Mouse (Mus musculus) liver, embryonic 16.5 days (tissue): ENCODE measurements around the gene Hsd11b1. TPM values are rescaled to one million over a fixed set of nuclear protein-coding genes. Genes with fewer than 3 reads are reported as not detected.

Source experiments
- ATAC-seq: fragments of 200-750 bp; cut with Nextera tagmentation; 2 replicates; pipeline ENCODE4 v1.8.0; 2017; ENCODE audit warnings: low read depth, mild to moderate bottlenecking, moderate number of reproducible peaks, moderate library complexity
- H3K27ac ChIP-seq: fragments of 300-500 bp; sonication (generic); 2 replicates; pipeline ENCODE4 v1.5.1; 2014; ENCODE audit warnings: mild to moderate bottlenecking, low read length
- H3K27me3 ChIP-seq: fragments of 300-500 bp; sonication (generic); 2 replicates; pipeline ENCODE4 v1.6.1; 2014; ENCODE audit warnings: low read depth, low read length, mixed read lengths; ENCODE audit not compliant: control insufficient read depth, insufficient read depth
- H3K36me3 ChIP-seq: fragments of 300-500 bp; sonication (generic); 2 replicates; pipeline ENCODE4 v1.6.1; 2014; ENCODE audit warnings: mild to moderate bottlenecking; ENCODE audit not compliant: control insufficient read depth, insufficient read depth
- H3K4me1 ChIP-seq: fragments of 300-500 bp; sonication (generic); 2 replicates; pipeline ENCODE4 v1.6.1; 2014; ENCODE audit warnings: low read depth, low read length, mixed read lengths; ENCODE audit not compliant: control insufficient read depth
- H3K4me2 ChIP-seq: fragments of 300-500 bp; sonication (generic); 2 replicates; pipeline ENCODE4 v1.6.1; 2014; ENCODE audit warnings: low read depth, low read length, mixed read lengths
- H3K4me3 ChIP-seq: fragments of 300-500 bp; sonication (generic); 2 replicates; pipeline ENCODE4 v1.5.1; 2014; ENCODE audit warnings: low read depth, mild to moderate bottlenecking, low read length
- H3K9ac ChIP-seq: fragments of 300-500 bp; sonication (generic); 2 replicates; pipeline ENCODE4 v1.6.1; 2014; ENCODE audit warnings: low read depth, low read length
- H3K9me3 ChIP-seq: fragments of 300-500 bp; sonication (generic); replicated peaks from 2 replicates; pipeline ENCODE4 v1.6.1; 2016; ENCODE audit warnings: low read length; ENCODE audit not compliant: control insufficient read depth
- WGBS: fragments of 180-500 bp; shearing (Covaris S2); extraction: QIAGEN DNeasy Blood & Tissue Kit; methylation state at CpG from one replicate; pipeline ENCODE4 v1.1.7; 2014; ENCODE audit not compliant: insufficient replicate concordance; 5-methylcytosine and 5-hydroxymethylcytosine counted together
- polyA plus RNA-seq: library from polyadenylated mRNA; unstranded; fragments of >200 nt; fragmentation: Nextera tagmentation; extraction: Ambion mirVana; gene quantifications from 2 replicates; pipeline ENCODE4 v1.2.1, GENCODE M21; 2015

Gene Hsd11b1
- polyA plus RNA-seq, 1 experiment from 2014 or later: 40.3 TPM

GRCm38 (mm10) chr1:193227537-193227936, 36.3 kb downstream of the Hsd11b1 start:
- Histone ChIP-seq H3K36me3 (no peaks in the 10 kb centered on the region), H3K4me1 (no peaks in the 10 kb centered on the region; the same call in 1 of the 2 replicates), H3K9me3 (no peaks in the 10 kb centered on the region), H3K27ac (no peak overlapping the region), H3K9ac (no peak overlapping the region), H3K4me3 (no peak overlapping the region), H3K27me3 (no peaks in the 10 kb centered on the region), H3K4me2 (no peak overlapping the region)
- 76% methylated on average over 4 of the region's 4 CpGs for WGBS
- ATAC-seq: no peak

- Histone ChIP-seq H3K4me2 (no peak overlapping the region), H3K9ac (no peak overlapping the region), H3K9me3 (no peaks in the 10 kb centered on the region), H3K4me3 (no peak overlapping the region), H3K36me3 (no peaks in the 10 kb centered on the region), H3K27me3 (no peaks in the 10 kb centered on the region), H3K27ac (no peak overlapping the region), H3K4me1 (no peaks in the 10 kb centered on the region; the same call in 1 of the 2 replicates)
- no peak for ATAC-seq
- WGBS: 25% methylated on average over 7 of the region's 7 CpGs
Measured at GRCm38 (mm10) chr1:193226724-193227522, 37.0 kb downstream of the Hsd11b1 start.

- Histone ChIP-seq H3K9me3 (no peaks in the 10 kb centered on the region), H3K27me3 (no peaks in the 10 kb centered on the region), H3K4me3 (no peak overlapping the region), H3K4me2 (no peak overlapping the region), H3K27ac (no peak overlapping the region), H3K36me3 (no peaks in the 10 kb centered on the region), H3K4me1 (no peaks in the 10 kb centered on the region; the same call in 1 of the 2 replicates), H3K9ac (no peak overlapping the region)
- WGBS: 76% methylated on average over 4 of the region's 4 CpGs
- ATAC-seq: no peak
Measured at GRCm38 (mm10) chr1:193226114-193226513, 37.8 kb downstream of the Hsd11b1 start.

GRCm38 (mm10) chr1:193225531-193225930, 38.3 kb downstream of the Hsd11b1 start:
- no peak overlapping the region for H3K4me3 ChIP-seq
- 60% methylated on average over 3 of the region's 3 CpGs for WGBS
- ATAC-seq: no peak
- no peaks in the 10 kb centered on the region for H3K27me3 ChIP-seq
- H3K36me3 ChIP-seq: no peaks in the 10 kb centered on the region
- H3K9ac ChIP-seq: no peak overlapping the region
- no peaks in the 10 kb centered on the region for H3K9me3 ChIP-seq
- H3K4me2 ChIP-seq: no peak overlapping the region
- H3K27ac ChIP-seq: no peak overlapping the region
- no peaks in the 10 kb centered on the region for H3K4me1 ChIP-seq

GRCm38 (mm10) chr1:193220408-193220807, 43.5 kb downstream of the Hsd11b1 start:
- Histone ChIP-seq H3K4me1 (no peaks in the 10 kb centered on the region), H3K27ac (no peak overlapping the region), H3K9me3 (no peaks in the 10 kb centered on the region), H3K9ac (no peak overlapping the region), H3K4me3 (no peak overlapping the region), H3K27me3 (no peaks in the 10 kb centered on the region), H3K4me2 (no peak overlapping the region), H3K36me3 (no peaks in the 10 kb centered on the region)
- no peak for ATAC-seq
- WGBS: 56% methylated on average over 5 of the region's 5 CpGs

GRCm38 (mm10) chr1:193216000-193216399, 47.9 kb downstream of the Hsd11b1 start:
- no peak for ATAC-seq
- 40% methylated on average over 3 of the region's 3 CpGs for WGBS
- no peak overlapping the region for H3K4me2 ChIP-seq

GRCm38 (mm10) chr1:193214053-193214452, 49.8 kb downstream of the Hsd11b1 start:
- H3K27ac ChIP-seq: no peak overlapping the region
- WGBS: 61% methylated on average over 5 of the region's 5 CpGs
- H3K4me1 ChIP-seq: no peaks in the 10 kb centered on the region
- H3K36me3 ChIP-seq: no peaks in the 10 kb centered on the region
- no peak overlapping the region for H3K9ac ChIP-seq
- no peak for ATAC-seq
- H3K27me3 ChIP-seq: no peaks in the 10 kb centered on the region
- no peaks in the 10 kb centered on the region for H3K9me3 ChIP-seq
- no peak overlapping the region for H3K4me3 ChIP-seq
- H3K4me2 ChIP-seq: no peak overlapping the region

More at GRCm38 (mm10) chr1:193216000-193216399, 47.9 kb downstream of the Hsd11b1 start:
- no peaks in the 10 kb centered on the region for H3K36me3 ChIP-seq
- H3K4me3 ChIP-seq: no peak overlapping the region
- H3K27me3 ChIP-seq: no peaks in the 10 kb centered on the region
- H3K9ac ChIP-seq: no peak overlapping the region
- no peaks in the 10 kb centered on the region for H3K9me3 ChIP-seq
- H3K4me1 ChIP-seq: no peaks in the 10 kb centered on the region
- no peak overlapping the region for H3K27ac ChIP-seq

GRCm38 (mm10) chr1:193211371-193211770, 52.5 kb downstream of the Hsd11b1 start:
- Histone ChIP-seq H3K9me3 (no peaks in the 10 kb centered on the region), H3K27ac (no peak overlapping the region), H3K36me3 (no peaks in the 10 kb centered on the region), H3K4me3 (no peak overlapping the region), H3K4me2 (no peak overlapping the region), H3K4me1 (no peaks in the 10 kb centered on the region), H3K27me3 (no peaks in the 10 kb centered on the region), H3K9ac (no peak overlapping the region)
- no peak for ATAC-seq
- WGBS: 50% methylated on average over 5 of the region's 5 CpGs

GRCm38 (mm10) chr1:193208178-193208577, 55.7 kb downstream of the Hsd11b1 start:
- 18% methylated on average over 2 of the region's 2 CpGs for WGBS
- no peak overlapping the region for H3K27ac ChIP-seq
- H3K9ac ChIP-seq: no peak overlapping the region
- no peaks in the 10 kb centered on the region for H3K9me3 ChIP-seq
- H3K4me1 ChIP-seq: no peaks in the 10 kb centered on the region
- no peaks in the 10 kb centered on the region for H3K27me3 ChIP-seq
- H3K4me2 ChIP-seq: no peak overlapping the region
- no peak overlapping the region for H3K4me3 ChIP-seq
- 0 out of 2 replicates have a peak, but pooled peaks have one; percentile 23 for ATAC-seq
- no peaks in the 10 kb centered on the region for H3K36me3 ChIP-seq
